Mouse (Mus musculus) thymus, adult 2 months (tissue): ENCODE results near the gene Sh3pxd2a. TPM values are rescaled to one million over a fixed set of nuclear protein-coding genes. Genes with fewer than 3 reads are reported as not detected.

ENCODE experiments used
- DNase-seq: peaks from one replicate; pipeline ENCODE4 v3.0.0; 2021
- H3K27ac ChIP-seq: fragments of 200-500 bp; 2 replicates; pipeline ENCODE4 v1.5.1; 2012; ENCODE audit warnings: low read length, control low read depth; ENCODE audit not compliant: control insufficient read depth, insufficient read depth
- H3K27me3 ChIP-seq: fragments of 200-500 bp; 2 replicates; pipeline ENCODE4 v1.6.1; 2012; ENCODE audit warnings: mild to moderate bottlenecking, low read length, moderate library complexity, mixed read lengths; ENCODE audit not compliant: control insufficient read depth, insufficient read depth
- H3K36me3 ChIP-seq: fragments of 200-500 bp; 2 replicates; pipeline ENCODE4 v1.6.1; 2012; ENCODE audit warnings: mild to moderate bottlenecking, low read length, moderate library complexity; ENCODE audit not compliant: control insufficient read depth, insufficient read depth
- H3K4me1 ChIP-seq: fragments of 200-500 bp; replicated peaks from 2 replicates; pipeline ENCODE4 v1.6.1; 2012; ENCODE audit warnings: low read length; ENCODE audit not compliant: control insufficient read depth, insufficient read depth
- H3K4me3 ChIP-seq: fragments of 200-500 bp; 2 replicates; pipeline ENCODE4 v1.5.1; 2012; ENCODE audit warnings: mild to moderate bottlenecking, low read length, control low read depth, moderate library complexity; ENCODE audit not compliant: control insufficient read depth, insufficient read depth
- CTCF ChIP-seq: fragments of 200-500 bp; IDR thresholded peaks from 2 replicates; pipeline ENCODE4 v1.5.1; 2012; ENCODE audit warnings: mild to moderate bottlenecking, control low read depth, low read length, moderate library complexity, borderline replicate concordance; ENCODE audit not compliant: control insufficient read depth, poor library complexity, insufficient read depth; ENCODE audit errors: extremely low read depth
- POLR2A ChIP-seq: fragments of 200-500 bp; IDR thresholded peaks from 2 replicates; pipeline ENCODE4 v1.6.1; 2012; ENCODE audit warnings: mild to moderate bottlenecking, low read length, control low read depth, moderate library complexity; ENCODE audit not compliant: control insufficient read depth, poor library complexity, insufficient read depth; ENCODE audit errors: extremely low read depth
- WGBS: fragments of 180-500 bp; shearing (Covaris S2); methylation state at CpG from one replicate; pipeline ENCODE4 v1.1.7; 2018; 5-methylcytosine and 5-hydroxymethylcytosine counted together
- polyA plus RNA-seq: library from polyadenylated mRNA; depleted of rRNA; stranded (reverse); fragments of >200 nt; gene quantifications from 2 replicates; pipeline ENCODE4 v1.2.3, GENCODE M21; 2012

Sh3pxd2a gene
- polyA plus RNA-seq, 1 experiment, result 19.4 TPM

DNA sequence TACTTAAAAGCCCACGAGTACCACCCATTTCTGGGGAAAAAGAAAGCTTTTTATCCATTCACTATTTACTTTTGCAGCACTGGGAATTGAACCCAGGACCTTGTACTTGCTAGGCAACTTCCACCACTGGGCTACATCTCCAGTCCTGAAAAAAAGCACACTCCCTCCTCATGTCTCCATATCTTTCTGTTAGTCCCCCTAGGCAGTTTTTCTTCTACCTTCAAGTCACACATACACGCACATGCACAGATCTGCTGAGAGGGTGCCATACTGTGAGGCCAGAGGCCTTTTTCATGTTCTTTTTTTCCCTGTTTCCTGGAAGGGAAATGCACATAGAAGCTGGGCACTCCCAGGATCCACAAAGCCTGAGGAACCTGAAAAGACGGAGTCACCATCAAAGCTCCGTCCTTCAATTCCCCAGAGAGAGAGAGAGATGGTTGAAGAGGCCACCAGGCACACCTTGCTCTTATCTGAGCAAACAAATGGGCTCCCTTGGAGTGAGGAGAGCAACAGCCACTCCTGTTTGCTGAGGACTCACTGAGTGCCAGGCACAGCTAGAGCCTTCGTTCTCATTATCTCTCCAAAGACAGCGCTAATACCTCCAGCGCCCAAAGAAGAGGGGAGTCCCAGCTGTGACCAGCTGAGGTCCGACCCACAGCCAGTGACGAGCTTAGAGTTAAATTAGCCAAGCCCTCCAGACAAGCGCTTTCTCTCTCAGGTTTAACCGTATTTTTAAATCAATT is 32.8 kb downstream of the Sh3pxd2a start:
- Histone ChIP-seq H3K27ac (no peak overlapping the region), H3K4me3 (no peak overlapping the region), H3K36me3 (no peaks in the 10 kb centered on the region), H3K27me3 (no peaks in the 10 kb centered on the region), H3K4me1 (peaks cover 12% of the 10 kb centered on the region)
- 95% methylated on average over 11 of the region's 11 CpGs for WGBS
- no peak for DNase-seq
- TF ChIP-seq POLR2A (no peak), CTCF (no peak)

DNA sequence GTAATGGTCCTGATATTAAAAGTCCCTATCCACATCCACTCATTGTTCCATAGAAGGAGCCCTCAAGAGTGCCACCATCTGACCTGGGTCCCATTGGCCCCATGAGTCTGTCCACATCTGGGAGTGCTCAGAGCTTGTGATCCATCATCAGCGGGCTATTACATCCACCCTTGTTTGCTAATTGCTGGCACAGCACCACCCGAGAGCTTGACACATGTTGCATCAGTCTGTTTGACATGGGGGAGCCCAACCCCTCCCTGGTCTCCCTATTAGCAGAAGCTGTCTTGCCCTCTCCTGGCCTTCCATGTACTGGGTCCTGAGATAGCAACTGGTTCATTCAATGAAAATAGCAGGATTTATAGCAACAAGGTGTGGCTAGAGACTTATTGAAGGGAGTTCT is 34.0 kb downstream of the Sh3pxd2a start:
- Histone ChIP-seq H3K27me3 (no peaks in the 10 kb centered on the region), H3K4me1 (peaks cover 12% of the 10 kb centered on the region), H3K36me3 (no peaks in the 10 kb centered on the region), H3K4me3 (no peak overlapping the region), H3K27ac (no peak overlapping the region)
- DNase-seq, result no peak
- WGBS, result 97% methylated on average over 2 of the region's 2 CpGs
- TF ChIP-seq CTCF (no peak), POLR2A (no peak)

GRCm38 (mm10) chr19:47429245-47429644 is 35.0 kb downstream of the Sh3pxd2a start:
- H3K27me3 ChIP-seq, result no peaks in the 10 kb centered on the region
- H3K36me3 ChIP-seq, result no peaks in the 10 kb centered on the region
- DNase-seq, result no peak
- H3K4me3 ChIP-seq, result no peak overlapping the region
- TF ChIP-seq CTCF (no peak), POLR2A (no peak)
- H3K4me1 ChIP-seq, result peaks cover 12% of the 10 kb centered on the region
- H3K27ac ChIP-seq, result no peak overlapping the region
- 95% methylated on average over 3 of the region's 3 CpGs for WGBS

- H3K27ac ChIP-seq, result no peak overlapping the region
- no peak overlapping the region for H3K4me3 ChIP-seq
- TF ChIP-seq POLR2A, result no peak
- no peak for TF ChIP-seq CTCF
- peaks cover 12% of the 10 kb centered on the region for H3K4me1 ChIP-seq
- 92% methylated on average over 7 of the region's 7 CpGs for WGBS
- DNase-seq, result no peak
- no peaks in the 10 kb centered on the region for H3K27me3 ChIP-seq
- H3K36me3 ChIP-seq, result peaks cover 2% of the 10 kb centered on the region; the same call in 1 of the 2 replicates
Observed at GRCm38 (mm10) chr19:47428794-47429193, 35.4 kb downstream of the Sh3pxd2a start.

DNA sequence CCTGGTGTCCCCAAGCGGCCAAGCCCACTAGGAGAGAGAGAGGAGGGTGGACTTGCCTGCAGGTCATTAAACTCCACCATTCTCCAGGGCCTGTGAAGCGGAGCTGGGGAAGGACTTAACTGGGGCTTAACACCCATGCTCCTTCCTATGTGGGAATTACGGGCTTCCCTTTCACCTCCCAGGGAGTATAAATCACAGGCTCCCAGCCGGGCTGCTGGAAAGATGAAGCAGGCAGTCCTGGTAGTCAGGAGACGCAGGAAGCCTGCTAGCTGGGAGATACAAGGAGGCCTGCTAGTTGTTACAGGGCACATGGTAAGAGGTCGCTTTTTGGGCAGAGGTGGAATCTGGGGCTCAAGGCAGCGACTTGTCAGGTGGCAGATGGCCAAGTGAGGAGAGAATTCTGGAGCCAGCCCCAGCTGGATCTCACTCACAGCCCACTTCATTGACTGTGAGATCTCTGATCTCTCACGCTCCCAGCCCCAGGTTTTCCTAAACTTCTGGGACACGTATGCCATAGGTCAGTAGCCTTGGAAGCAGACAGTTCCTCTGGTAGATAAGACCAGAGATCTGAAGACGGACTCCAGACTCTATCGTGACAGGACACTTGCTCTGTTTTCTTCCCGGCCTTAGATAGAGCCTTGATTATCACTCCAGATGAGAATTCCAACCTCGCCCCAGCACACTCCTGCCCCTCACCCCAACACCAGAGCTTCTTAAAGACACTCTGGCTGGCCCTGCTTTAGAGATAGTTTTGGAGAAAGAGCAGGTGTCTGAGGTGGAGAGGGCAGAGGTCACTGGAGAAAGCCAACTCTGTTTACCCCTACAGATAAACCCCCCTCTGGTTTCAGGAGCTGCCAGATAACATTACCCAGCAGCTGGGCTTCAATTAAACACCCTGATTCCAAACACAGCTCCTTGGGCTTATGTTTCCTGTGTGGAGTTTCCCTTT is 36.1 kb downstream of the Sh3pxd2a start:
- DNase-seq, result no peak
- Histone ChIP-seq H3K4me3 (no peak overlapping the region), H3K27ac (no peak overlapping the region), H3K27me3 (no peaks in the 10 kb centered on the region), H3K4me1 (peaks cover 12% of the 10 kb centered on the region), H3K36me3 (peaks cover 6% of the 10 kb centered on the region; the same call in 1 of the 2 replicates)
- WGBS, result 93% methylated on average over 13 of the region's 13 CpGs
- TF ChIP-seq CTCF (no peak), POLR2A (no peak)

GRCm38 (mm10) chr19:47423632-47424031 is 40.6 kb downstream of the Sh3pxd2a start:
- H3K4me3 ChIP-seq, result no peak overlapping the region
- H3K36me3 ChIP-seq, result peaks cover 6% of the 10 kb centered on the region; the same call in 1 of the 2 replicates
- H3K27me3 ChIP-seq, result no peaks in the 10 kb centered on the region
- TF ChIP-seq CTCF, result no peak
- TF ChIP-seq POLR2A, result no peak
- H3K27ac ChIP-seq, result no peak overlapping the region
- DNase-seq, result no peak
- H3K4me1 ChIP-seq, result no peaks in the 10 kb centered on the region
- 96% methylated on average over 7 of the region's 7 CpGs for WGBS

GRCm38 (mm10) chr19:47421128-47421898 is 42.9 kb downstream of the Sh3pxd2a start:
- no peak for DNase-seq
- peaks cover 6% of the 10 kb centered on the region; the same call in 1 of the 2 replicates for H3K36me3 ChIP-seq
- no peak overlapping the region for H3K27ac ChIP-seq
- H3K27me3 ChIP-seq, result no peaks in the 10 kb centered on the region
- H3K4me1 ChIP-seq, result no peaks in the 10 kb centered on the region
- TF ChIP-seq POLR2A (no peak), CTCF (no peak)
- no peak overlapping the region for H3K4me3 ChIP-seq
- WGBS, result 93% methylated on average over 14 of the region's 14 CpGs
